Mouse (Mus musculus) layer of hippocampus, postnatal 25 days (tissue): ENCODE data around the gene Smc1b. TPM values are rescaled to one million over a fixed set of nuclear protein-coding genes. Genes with fewer than 3 reads are reported as not detected.
"Not testable (repeated sequence)": the region's sequence is repeated elsewhere in the genome, so short reads cannot be mapped to it uniquely, and the experiment has no call there.

Experiments used
- DNase-seq, 2 experiments: peaks; one replicate each; pipeline ENCODE4 v3.0.0; 2022; ENCODE audit warnings: mixed read lengths in 2 of 2, low spot score in 1 of 2; ENCODE audit errors: extremely low spot score in 1 of 2
- total RNA-seq, 2 experiments: library from RNA; stranded (reverse); gene quantifications; 2 replicates each; pipeline ENCODE4 v1.2.3; 2021

The Smc1b gene
- total RNA-seq, 2 experiments from 2014 or later, result 0.16 TPM; not detected in 1

GRCm38 (mm10) chr15:85141290-85141689, 9.5 kb upstream of the Smc1b start:
- no peak for DNase-seq

- no peak for DNase-seq
Measured at GRCm38 (mm10) chr15:85135143-85135542, 3.4 kb upstream of the Smc1b start.

- no peak for DNase-seq
Measured at GRCm38 (mm10) chr15:85132193-85132520, 393 bp upstream of the Smc1b start.

- DNase-seq, result no peak
Measured at GRCm38 (mm10) chr15:85085641-85086040, 46.1 kb downstream of the Smc1b start.

GRCm38 (mm10) chr15:85072651-85073050, 59.1 kb downstream of the Smc1b start:
- no peak for DNase-seq

GRCm38 (mm10) chr15:85070561-85070960, 61.2 kb downstream of the Smc1b start:
- DNase-seq, result peak in 1 of 2 experiments; percentile 21

GRCm38 (mm10) chr15:85063421-85063820, 68.3 kb downstream of the Smc1b start:
- no peak for DNase-seq

- no peak for DNase-seq
Measured at GRCm38 (mm10) chr15:85055186-85055585, 76.6 kb downstream of the Smc1b start.

GRCm38 (mm10) chr15:85054098-85054497, 77.7 kb downstream of the Smc1b start:
- DNase-seq, result no peak

GRCm38 (mm10) chr15:85049758-85050157, 82.0 kb downstream of the Smc1b start:
- no peak for DNase-seq

GRCm38 (mm10) chr15:85047865-85048264, 83.9 kb downstream of the Smc1b start:
- DNase-seq, result no peak

GRCm38 (mm10) chr15:85046230-85046950, 85.4 kb downstream of the Smc1b start:
- DNase-seq, result no peak

GRCm38 (mm10) chr15:85043761-85044160, 88.0 kb downstream of the Smc1b start:
- no peak for DNase-seq

GRCm38 (mm10) chr15:85043116-85043515, 88.6 kb downstream of the Smc1b start:
- DNase-seq, result no peak

- DNase-seq, result peak; percentile 44 to 45
Measured at GRCm38 (mm10) chr15:85042361-85042954, 89.3 kb downstream of the Smc1b start.

GRCm38 (mm10) chr15:85041546-85042225, 90.1 kb downstream of the Smc1b start:
- no peak for DNase-seq

- DNase-seq, result no peak
Measured at GRCm38 (mm10) chr15:85037343-85037690, 94.4 kb downstream of the Smc1b start.

- DNase-seq, result peak; percentile 91 to 96
Measured at GRCm38 (mm10) chr15:85036566-85037342, 95.0 kb downstream of the Smc1b start.

- DNase-seq, result not testable (repeated sequence)
Measured at GRCm38 (mm10) chr15:85033916-85034315, 97.8 kb downstream of the Smc1b start.

GRCm38 (mm10) chr15:85031866-85032265, 99.9 kb downstream of the Smc1b start:
- no peak for DNase-seq

- not testable (repeated sequence) for DNase-seq
Measured at GRCm38 (mm10) chr15:85030643-85031042, 101.1 kb downstream of the Smc1b start.
